Mouse (Mus musculus) embryonic fibroblast, embryonic 13.5 days (primary cell): Measurements from ENCODE around the gene Gm4969. TPM values are rescaled to one million over a fixed set of nuclear protein-coding genes. Genes with fewer than 3 reads are reported as not detected.

Experiments used
- H3K27ac ChIP-seq: 2 replicates; pipeline ENCODE4 v1.5.1; 2012; ENCODE audit warnings: low read length, control low read depth, inconsistent platforms; ENCODE audit not compliant: insufficient read depth
- H3K4me1 ChIP-seq: 2 replicates; pipeline ENCODE4 v1.6.1; 2011; ENCODE audit warnings: low read length; ENCODE audit not compliant: control insufficient read depth, insufficient read depth
- H3K4me3 ChIP-seq: 2 replicates; pipeline ENCODE4 v1.5.1; 2011; ENCODE audit warnings: mild to moderate bottlenecking, control low read depth, low read length; ENCODE audit not compliant: insufficient read depth
- CTCF ChIP-seq: IDR thresholded peaks from 2 replicates; pipeline ENCODE4 v1.5.1; 2011; ENCODE audit warnings: mild to moderate bottlenecking, control low read depth, low read length, moderate library complexity, borderline replicate concordance; ENCODE audit not compliant: insufficient read depth
- POLR2A ChIP-seq: IDR thresholded peaks from 2 replicates; pipeline ENCODE4 v1.6.1; 2011; ENCODE audit warnings: low read depth, mild to moderate bottlenecking, control low read depth, low read length, moderate library complexity
- polyA plus RNA-seq: library from polyadenylated mRNA; stranded (reverse); fragments of >200 nt; gene quantifications from 2 replicates; pipeline ENCODE4 v1.2.4, GENCODE M21; 2011; ENCODE audit warnings: low read depth; ENCODE audit not compliant: missing spikeins, insufficient read length

Gene Gm4969
- polyA plus RNA-seq, 1 experiment: not detected

DNA sequence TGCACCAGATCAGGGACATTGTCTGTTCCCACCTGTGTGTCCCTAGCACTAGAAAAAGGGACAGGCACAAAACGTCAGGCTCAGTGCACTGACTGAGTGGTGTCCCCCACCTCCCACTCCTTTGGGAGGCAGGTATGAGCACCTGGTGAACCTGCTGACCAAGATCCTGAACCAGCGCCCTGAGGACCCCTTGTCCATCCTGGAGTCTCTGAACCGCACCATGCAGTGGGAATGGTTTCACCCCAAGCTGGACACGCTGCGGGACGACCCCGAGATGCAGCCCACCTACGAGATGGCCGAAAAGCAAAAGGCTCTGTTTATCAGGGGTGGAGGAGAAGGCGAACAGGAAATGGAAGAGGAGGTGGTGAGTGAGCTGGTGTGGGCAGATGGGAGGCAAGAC is 60.8 kb downstream of the Gm4969 start:
- no peak for TF ChIP-seq POLR2A
- TF ChIP-seq CTCF: no peak
- no peak overlapping the region for H3K27ac ChIP-seq
- no peaks in the 10 kb centered on the region for H3K4me1 ChIP-seq
- H3K4me3 ChIP-seq: no peak overlapping the region

DNA sequence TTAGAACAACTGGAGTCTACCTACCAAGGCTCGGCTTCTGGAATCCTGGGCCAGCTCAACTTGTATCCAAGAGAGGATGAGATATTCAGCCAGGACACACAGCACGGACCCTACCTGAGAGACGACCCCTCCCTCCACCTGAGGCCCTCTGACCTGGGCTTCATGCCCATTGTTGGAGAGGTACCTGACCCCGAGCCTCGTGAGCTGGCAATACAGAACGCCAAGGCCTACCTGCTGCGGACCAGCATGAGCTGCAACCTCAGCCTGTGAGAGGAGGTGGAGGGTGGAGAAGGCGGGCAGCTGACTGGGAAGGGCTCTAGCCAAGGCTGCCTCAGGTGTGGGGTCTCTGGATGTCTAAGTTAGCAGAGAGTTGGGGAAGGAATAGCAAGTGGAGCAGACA is 63.1 kb downstream of the Gm4969 start:
- no peaks in the 10 kb centered on the region for H3K4me1 ChIP-seq
- TF ChIP-seq POLR2A (no peak), CTCF (no peak)
- no peak overlapping the region for H3K4me3 ChIP-seq
- H3K27ac ChIP-seq: no peak overlapping the region

DNA sequence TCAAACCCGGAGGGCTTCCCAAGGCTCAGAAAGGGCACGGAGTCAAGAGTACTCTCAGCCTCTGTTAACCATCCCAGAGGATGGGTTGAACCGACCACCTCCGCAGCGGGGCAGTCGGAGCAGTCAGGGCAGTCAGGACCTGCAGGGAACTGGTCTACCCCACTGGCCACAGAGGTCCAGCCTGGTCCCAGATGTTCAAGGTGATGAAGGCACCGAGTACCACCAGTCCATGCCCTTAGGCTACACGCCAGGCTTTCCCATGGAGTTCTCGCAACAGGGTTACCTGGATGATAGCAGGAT is 63.4 kb downstream of the Gm4969 start:
- no peak overlapping the region for H3K4me3 ChIP-seq
- no peak overlapping the region for H3K27ac ChIP-seq
- no peak for TF ChIP-seq CTCF
- TF ChIP-seq POLR2A: no peak
- H3K4me1 ChIP-seq: no peaks in the 10 kb centered on the region

DNA sequence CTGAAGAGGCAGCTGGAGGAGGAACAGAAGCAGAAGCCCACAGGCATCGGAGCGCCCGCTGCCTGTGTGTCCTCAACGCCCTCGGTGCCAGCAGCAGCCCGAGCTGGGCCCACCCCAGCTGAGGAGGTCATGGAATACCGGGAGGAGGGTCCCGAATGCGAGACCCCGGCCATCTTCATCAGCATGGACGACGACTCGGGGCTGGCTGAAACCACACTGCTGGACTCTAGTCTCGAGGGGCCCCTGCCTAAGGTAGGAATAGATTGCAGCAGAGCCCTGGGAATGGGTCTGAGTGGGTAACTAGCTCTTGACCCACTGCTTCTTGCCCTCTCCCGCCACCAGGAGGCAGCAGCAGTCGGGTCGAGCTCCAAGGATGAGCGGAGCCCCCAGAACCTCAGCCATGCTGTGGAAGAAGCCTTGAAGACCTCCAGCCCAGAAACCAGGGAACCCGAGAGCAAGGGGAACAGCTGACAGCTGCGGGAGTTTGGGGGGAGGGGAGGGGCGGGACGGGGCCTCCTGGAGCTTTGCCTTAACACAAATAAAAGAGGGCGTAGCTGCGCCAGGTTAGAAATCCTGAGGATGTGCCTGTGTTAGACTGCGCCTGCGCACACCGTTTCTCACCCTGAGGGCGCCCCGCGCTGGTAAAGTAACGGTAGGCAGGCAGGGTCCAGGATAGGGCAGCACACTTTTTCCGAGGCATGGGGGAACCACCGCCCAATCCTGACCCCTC is 64.0 kb downstream of the Gm4969 start, which contains the start of gene Rsph6a:
Gene Rsph6a (plus strand): TSS at position 644 of the 730 bp plus-strand sequence.
- H3K4me3 ChIP-seq: no peak within 1 kb of the TSS
- H3K4me1 ChIP-seq: no peaks in the 10 kb centered on the region
- H3K27ac ChIP-seq: no peak within 1 kb of the TSS
- TF ChIP-seq CTCF: peak; percentile 68
- TF ChIP-seq POLR2A: no peak

DNA sequence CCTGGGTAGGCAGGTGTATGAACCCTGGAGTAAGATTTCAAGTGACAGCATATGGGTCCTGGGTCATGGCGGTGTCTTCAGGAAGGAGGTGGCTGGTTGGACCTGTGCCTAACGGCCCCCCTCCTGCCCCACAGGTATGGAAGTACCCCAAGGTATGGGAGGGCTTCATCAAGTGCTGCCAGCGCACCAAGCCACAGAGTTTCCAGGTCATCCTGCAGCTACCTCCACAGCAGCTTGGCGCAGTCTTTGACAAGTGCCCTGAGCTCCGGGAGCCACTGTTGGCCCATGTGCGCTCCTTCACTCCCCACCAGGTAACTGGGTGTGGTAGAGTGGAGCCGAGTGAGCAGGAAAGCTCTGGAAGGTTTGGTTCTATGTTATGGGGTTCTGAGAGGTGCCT is 65.0 kb downstream of the Gm4969 start:
- no peak for TF ChIP-seq POLR2A
- TF ChIP-seq CTCF: no peak
- H3K27ac ChIP-seq: no peak overlapping the region
- H3K4me1 ChIP-seq: no peaks in the 10 kb centered on the region
- H3K4me3 ChIP-seq: no peak overlapping the region

DNA sequence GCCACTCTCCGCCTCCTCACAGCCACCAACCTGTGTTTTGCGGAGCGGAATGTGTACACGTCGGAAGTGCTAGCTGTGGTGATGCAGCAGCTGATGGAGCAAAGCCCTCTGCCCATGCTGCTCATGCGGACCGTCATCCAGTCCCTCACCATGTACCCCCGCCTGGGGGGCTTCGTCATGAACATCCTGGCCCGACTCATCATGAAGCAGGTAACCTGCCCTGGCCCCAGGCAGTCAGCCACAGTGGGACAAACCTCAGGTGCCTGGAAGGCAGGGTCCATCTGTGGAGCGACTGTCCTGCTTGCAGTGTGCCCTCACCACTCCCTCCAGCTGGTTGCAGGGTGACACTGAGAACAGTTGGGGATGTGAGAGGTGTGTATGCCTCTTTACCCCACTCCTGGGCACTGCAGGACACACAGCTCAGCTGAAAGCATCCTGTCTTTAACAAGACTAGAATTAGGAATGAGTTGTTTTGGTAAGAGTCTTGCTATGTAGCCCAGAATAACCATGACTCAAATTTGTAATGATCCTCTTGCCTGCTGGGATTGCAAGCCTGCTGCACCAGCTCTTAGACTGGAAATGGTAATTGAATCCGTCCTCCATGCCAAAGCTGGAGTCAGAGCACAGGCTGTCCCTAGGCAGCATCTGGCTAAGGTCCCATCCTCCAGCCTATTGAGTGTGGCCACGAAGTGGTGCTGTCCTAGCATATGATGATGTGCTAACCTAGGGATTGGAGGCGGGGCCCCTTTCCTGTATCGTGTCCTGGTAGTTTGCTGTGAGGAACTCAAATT is 65.6 kb downstream of the Gm4969 start:
- Histone ChIP-seq H3K4me3 (no peak overlapping the region), H3K27ac (no peak overlapping the region), H3K4me1 (no peaks in the 10 kb centered on the region)
- TF ChIP-seq POLR2A (no peak), CTCF (no peak)

DNA sequence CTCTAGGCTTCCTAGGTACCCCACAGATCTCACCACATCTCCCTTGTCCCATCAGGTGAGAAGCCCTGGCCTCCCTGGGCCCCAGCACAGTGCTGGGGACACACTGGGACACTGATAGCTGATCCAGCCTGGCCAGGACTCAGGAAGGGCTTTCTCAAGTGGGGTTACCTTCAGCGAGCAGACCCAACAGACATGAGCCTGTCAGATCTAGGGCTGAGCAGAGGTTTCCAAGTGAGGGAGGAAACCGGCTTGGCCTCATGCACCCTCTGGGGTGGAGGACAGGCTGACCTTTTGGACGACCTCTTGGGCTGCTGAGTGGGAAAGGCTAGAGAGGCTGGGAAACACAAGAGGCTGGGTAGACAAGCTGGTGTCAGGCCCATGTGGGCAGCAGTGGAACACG is 67.0 kb downstream of the Gm4969 start:
- TF ChIP-seq CTCF (no peak), POLR2A (no peak)
- no peak overlapping the region for H3K4me3 ChIP-seq
- H3K27ac ChIP-seq: no peak overlapping the region
- H3K4me1 ChIP-seq: no peaks in the 10 kb centered on the region

DNA sequence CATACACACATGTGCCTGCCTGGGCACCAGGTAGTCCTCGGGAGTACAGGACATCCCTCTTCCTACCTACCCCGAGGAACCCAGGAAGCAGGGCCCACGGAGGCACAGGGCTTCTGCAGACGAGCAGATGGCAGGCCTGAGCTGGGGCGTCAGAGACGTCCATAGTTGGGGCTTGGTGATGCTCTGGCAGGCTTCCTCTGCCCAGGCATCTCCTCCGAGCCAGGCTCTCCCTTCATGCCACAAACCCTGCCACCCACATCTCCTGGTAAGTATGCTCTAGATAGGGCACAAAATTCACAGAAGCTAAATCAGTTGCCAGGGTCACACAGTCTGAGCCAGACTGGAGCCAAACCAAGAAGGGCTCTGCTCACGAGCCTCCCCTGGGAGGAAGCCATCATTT is 68.0 kb downstream of the Gm4969 start:
- H3K4me3 ChIP-seq: no peak overlapping the region
- TF ChIP-seq CTCF (no peak), POLR2A (no peak)
- H3K4me1 ChIP-seq: no peaks in the 10 kb centered on the region
- no peak overlapping the region for H3K27ac ChIP-seq

DNA sequence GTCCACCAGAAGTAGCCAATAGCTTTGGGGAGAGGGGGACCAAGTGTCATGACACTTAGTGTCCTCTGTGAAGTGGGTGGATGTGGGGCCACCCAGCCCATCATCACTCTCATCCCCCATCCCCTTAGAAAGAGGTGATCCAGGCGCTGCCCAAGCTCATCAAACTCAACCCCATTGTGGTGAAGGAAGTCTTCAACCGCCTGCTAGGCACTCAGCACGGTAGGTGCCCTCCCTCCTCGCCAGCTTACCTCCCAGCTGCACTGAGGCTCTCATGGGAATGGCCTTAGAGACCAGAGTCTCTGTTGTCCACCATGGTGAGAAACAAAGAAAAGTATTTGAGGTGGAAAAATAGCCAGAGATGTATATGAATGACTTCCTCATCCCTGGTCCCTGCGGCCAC is 68.9 kb downstream of the Gm4969 start:
- H3K4me3 ChIP-seq: no peak overlapping the region
- TF ChIP-seq POLR2A: no peak
- TF ChIP-seq CTCF: no peak
- H3K4me1 ChIP-seq: no peaks in the 10 kb centered on the region
- no peak overlapping the region for H3K27ac ChIP-seq

Other genes starting within 250 kb of the Gm4969 start
- gene Pglyrp1, start 247.0 kb downstream of the Gm4969 start, polyA plus RNA-seq: not detected in 2 replicates
- gene Ccdc61, start 208.0 kb downstream of the Gm4969 start, polyA plus RNA-seq: 10.1 and 10.5 TPM in 2 replicates
- 0.23 and 0.30 TPM in 2 replicates for gene Nova2, start 192.5 kb downstream of the Gm4969 start, polyA plus RNA-seq
- not detected in 2 replicates for gene Nanos2, start 131.0 kb downstream of the Gm4969 start, polyA plus RNA-seq
- 8.4 and 10.6 TPM in 2 replicates for gene Mypop, start 127.1 kb downstream of the Gm4969 start, polyA plus RNA-seq
- 13.2 and 15.6 TPM in 2 replicates for gene Irf2bp1, start 114.3 kb downstream of the Gm4969 start, polyA plus RNA-seq
- not detected in 2 replicates for gene Foxa3, start 94.8 kb downstream of the Gm4969 start, polyA plus RNA-seq
- 72.6 and 78.3 TPM in 2 replicates for gene Sympk, start 94.0 kb downstream of the Gm4969 start, polyA plus RNA-seq
- gene Rsph6a, start 63.7 kb downstream of the Gm4969 start, polyA plus RNA-seq: not detected in 2 replicates
- gene Dmwd, start 42.1 kb downstream of the Gm4969 start, polyA plus RNA-seq: 39.0 and 47.0 TPM in 2 replicates
- gene Dmpk, start 34.5 kb downstream of the Gm4969 start, polyA plus RNA-seq: 75.4 and 114 TPM in 2 replicates
- gene Six5, start 23.8 kb downstream of the Gm4969 start, polyA plus RNA-seq: 7.4 and 11.4 TPM in 2 replicates
- gene Fbxo46, start 1.5 kb upstream of the Gm4969 start, polyA plus RNA-seq: 4.8 and 7.1 TPM in 2 replicates
- gene Qpctl, start 30.9 kb upstream of the Gm4969 start, polyA plus RNA-seq: 16.3 and 19.2 TPM in 2 replicates
- 70.0 and 71.3 TPM in 2 replicates for gene Snrpd2, start 31.4 kb upstream of the Gm4969 start, polyA plus RNA-seq
- not detected in 2 replicates for gene Gipr, start 47.8 kb upstream of the Gm4969 start, polyA plus RNA-seq
- gene Eml2, start 58.1 kb upstream of the Gm4969 start, polyA plus RNA-seq: 17.3 and 23.2 TPM in 2 replicates
- gene Gpr4, start 94.2 kb upstream of the Gm4969 start, polyA plus RNA-seq: 0.17 and 0.18 TPM in 2 replicates
- 21.8 and 24.4 TPM in 2 replicates for gene Opa3, start 110.0 kb upstream of the Gm4969 start, polyA plus RNA-seq
- 161 and 186 TPM in 2 replicates for gene Vasp, start 153.4 kb upstream of the Gm4969 start, polyA plus RNA-seq
- gene Ppm1n, start 161.7 kb upstream of the Gm4969 start, polyA plus RNA-seq: not detected in 2 replicates
- 6.8 and 7.8 TPM in 2 replicates for gene Rtn2, start 164.3 kb upstream of the Gm4969 start, polyA plus RNA-seq
- 2.1 and 2.7 TPM in 2 replicates for gene Fosb, start 191.7 kb upstream of the Gm4969 start, polyA plus RNA-seq
- 44.9 and 52.2 TPM in 2 replicates for gene Ercc1, start 226.4 kb upstream of the Gm4969 start, polyA plus RNA-seq
- gene Cd3eap, start 241.1 kb upstream of the Gm4969 start, polyA plus RNA-seq: 13.3 and 13.4 TPM in 2 replicates
- 11.0 and 12.5 TPM in 2 replicates for gene Ppp1r13l, start 241.4 kb upstream of the Gm4969 start, polyA plus RNA-seq